Mouse (Mus musculus): Measurements from ENCODE around the gene Cfap299.

Gene Cfap299

GRCm38 (mm10) chr5:98376799-98377090 is 47.6 kb downstream of the Cfap299 start:
- in situ Hi-C loops (cut with MseI, MboI), result no loop called here

GRCm38 (mm10) chr5:98380360-98380759 is 51.3 kb downstream of the Cfap299 start:
- in situ Hi-C loops (cut with MseI, MboI), result no loop called here

- in situ Hi-C loops (cut with MseI, MboI), result no loop called here
Observed at GRCm38 (mm10) chr5:98387054-98387453, 58.0 kb downstream of the Cfap299 start.

- in situ Hi-C loops (cut with MseI, MboI), result no loop called here
Observed at GRCm38 (mm10) chr5:98402165-98402564, 73.1 kb downstream of the Cfap299 start.

GRCm38 (mm10) chr5:98410060-98410459 is 81.0 kb downstream of the Cfap299 start:
- in situ Hi-C loops (cut with MseI, MboI), result no loop called here

GRCm38 (mm10) chr5:98416385-98417145 is 87.5 kb downstream of the Cfap299 start:
- in situ Hi-C loops (cut with MseI, MboI), result no loop called here

GRCm38 (mm10) chr5:98424965-98425364 is 95.9 kb downstream of the Cfap299 start:
- in situ Hi-C loops (cut with MseI, MboI), result no loop called here

- in situ Hi-C loops (cut with MseI, MboI), result no loop called here
Observed at GRCm38 (mm10) chr5:98426112-98426511, 97.0 kb downstream of the Cfap299 start.

- in situ Hi-C loops (cut with MseI, MboI), result no loop called here
Observed at GRCm38 (mm10) chr5:98430060-98430459, 101.0 kb downstream of the Cfap299 start.

GRCm38 (mm10) chr5:98438686-98439085 is 109.6 kb downstream of the Cfap299 start:
- in situ Hi-C loops (cut with MseI, MboI), result no loop called here

- in situ Hi-C loops (cut with MseI, MboI), result no loop called here
Observed at GRCm38 (mm10) chr5:98446771-98447462, 117.8 kb downstream of the Cfap299 start.

- in situ Hi-C loops (cut with MseI, MboI), result no loop called here
Observed at GRCm38 (mm10) chr5:98449873-98450272, 120.8 kb downstream of the Cfap299 start.

GRCm38 (mm10) chr5:98466882-98467535 is 137.9 kb downstream of the Cfap299 start:
- in situ Hi-C loops (cut with MseI, MboI), result no loop called here

GRCm38 (mm10) chr5:98470052-98470451 is 140.9 kb downstream of the Cfap299 start:
- in situ Hi-C loops (cut with MseI, MboI), result no loop called here

GRCm38 (mm10) chr5:98476539-98476938 is 147.4 kb downstream of the Cfap299 start:
- in situ Hi-C loops (cut with MseI, MboI), result no loop called here

GRCm38 (mm10) chr5:98477261-98477660 is 148.2 kb downstream of the Cfap299 start:
- in situ Hi-C loops (cut with MseI, MboI), result no loop called here

GRCm38 (mm10) chr5:98483507-98483906 is 154.4 kb downstream of the Cfap299 start:
- in situ Hi-C loops (cut with MseI, MboI), result no loop called here

- in situ Hi-C loops (cut with MseI, MboI), result no loop called here
Observed at GRCm38 (mm10) chr5:98485189-98485588, 156.1 kb downstream of the Cfap299 start.

GRCm38 (mm10) chr5:98498317-98498716 is 169.2 kb downstream of the Cfap299 start:
- in situ Hi-C loops (cut with MseI, MboI), result no loop called here

- in situ Hi-C loops (cut with MseI, MboI), result no loop called here
Observed at GRCm38 (mm10) chr5:98516214-98516613, 187.1 kb downstream of the Cfap299 start.

- in situ Hi-C loops (cut with MseI, MboI), result no loop called here
Observed at GRCm38 (mm10) chr5:98520118-98520517, 191.0 kb downstream of the Cfap299 start.

- in situ Hi-C loops (cut with MseI, MboI), result no loop called here
Observed at GRCm38 (mm10) chr5:98522270-98522977, 193.3 kb downstream of the Cfap299 start.

All from mouse trophoblast stem cell (cell line).